Mouse (Mus musculus) B cell, adult 2 months (primary cell): ENCODE measurements around the gene Moap1.

Source experiments
- DNase-seq, 2 experiments: peaks; one replicate each; pipeline ENCODE4 v3.0.0; 2022

Moap1 gene

DNA sequence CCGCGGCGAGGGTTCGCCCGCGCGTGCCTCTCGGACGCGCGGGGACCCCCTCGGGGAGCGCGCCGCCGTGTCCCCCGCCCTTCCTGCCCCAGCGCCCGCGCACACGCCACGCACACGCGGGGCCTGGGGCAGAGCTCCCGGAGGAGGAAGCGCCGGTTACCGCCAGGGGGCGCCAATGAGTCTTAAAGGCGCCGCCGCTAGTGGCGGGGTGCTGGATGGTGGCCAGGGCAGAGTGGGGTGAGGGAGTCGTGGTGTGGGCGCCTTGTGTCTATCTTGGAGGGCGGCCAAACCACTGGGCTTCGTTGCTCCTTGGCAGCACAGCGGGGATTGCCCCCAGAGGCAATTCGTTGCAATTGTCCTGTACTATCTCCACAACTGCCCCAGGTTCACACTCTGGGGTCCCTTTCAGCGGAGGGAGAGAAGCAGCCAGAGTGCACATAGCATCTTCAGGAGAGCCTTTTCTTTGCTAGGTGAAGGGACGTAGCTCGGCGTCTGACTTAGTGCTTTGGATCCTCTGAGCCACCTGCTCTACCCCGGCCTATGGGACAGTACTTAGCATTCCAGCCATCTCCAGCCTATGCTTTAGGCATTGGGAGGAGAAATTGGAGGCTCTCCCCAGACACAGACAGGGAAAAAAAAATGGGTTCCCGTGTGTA, 38.1 kb downstream of the Moap1 start:
- DNase-seq: peak; percentile 95 to 96

GRCm38 (mm10) chr12:102704457-102705198, 38.8 kb downstream of the Moap1 start, which contains the start of gene Itpk1:
Itpk1 (minus strand) TSS chr12:102704930.
- peak; percentile 51 to 58 for DNase-seq

DNA sequence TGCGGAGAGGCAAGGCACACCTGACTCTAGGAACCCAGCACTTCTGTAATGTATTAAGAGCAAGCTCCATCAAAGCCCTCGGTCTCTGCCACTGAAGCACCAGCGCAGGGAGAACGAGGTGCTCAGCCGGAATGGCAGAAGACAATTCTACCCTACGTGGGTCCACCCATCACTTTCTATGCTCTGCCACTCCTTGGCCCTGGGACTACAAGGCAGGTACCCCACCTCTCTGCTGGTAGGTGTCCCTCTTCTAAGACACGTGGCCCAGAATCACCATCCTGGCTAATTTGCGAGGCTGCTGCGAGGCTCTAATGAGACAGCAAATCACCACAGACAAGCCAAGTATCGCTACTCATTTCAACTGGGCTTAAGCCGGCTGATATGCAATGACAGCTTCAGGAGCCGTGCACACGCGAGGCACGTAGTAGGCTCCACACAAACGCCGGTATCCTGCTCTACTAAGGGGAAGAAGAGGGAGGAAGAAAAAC, 39.5 kb downstream of the Moap1 start:
- DNase-seq: peak; percentile 26 to 35

- DNase-seq: peak in 1 of 2 experiments; percentile 22
These were observed 40.0 kb downstream of the Moap1 start for GRCm38 (mm10) chr12:102703441-102703840.

GRCm38 (mm10) chr12:102703111-102703412, 40.4 kb downstream of the Moap1 start:
- no peak for DNase-seq

GRCm38 (mm10) chr12:102702356-102703110, 40.9 kb downstream of the Moap1 start:
- peak; percentile 90 to 94 for DNase-seq

GRCm38 (mm10) chr12:102701691-102702207, 41.7 kb downstream of the Moap1 start:
- no peak for DNase-seq

DNA sequence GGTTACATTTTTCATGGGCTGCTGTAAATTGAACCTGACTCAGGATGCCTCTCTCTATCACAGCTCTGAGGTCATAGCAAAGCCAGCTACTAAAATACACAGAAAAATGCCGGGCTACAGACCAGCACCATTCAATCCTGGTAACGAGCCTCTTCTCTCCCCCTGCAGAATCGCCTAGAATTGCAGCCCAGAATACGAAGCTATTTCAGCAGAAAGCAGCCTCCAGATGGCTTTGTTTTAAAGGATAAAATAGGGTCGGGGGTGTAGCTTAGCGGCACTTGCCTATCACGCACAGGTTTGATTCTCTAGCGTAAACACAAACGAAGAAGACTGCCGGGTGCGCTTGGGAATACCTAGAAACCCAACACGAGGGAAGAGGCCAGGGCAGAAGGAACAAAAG, 43.0 kb downstream of the Moap1 start:
- no peak for DNase-seq

GRCm38 (mm10) chr12:102699156-102699555, 44.3 kb downstream of the Moap1 start:
- no peak for DNase-seq

- DNase-seq: no peak
These were observed 45.3 kb downstream of the Moap1 start for GRCm38 (mm10) chr12:102698089-102698684.

GRCm38 (mm10) chr12:102697381-102697780, 46.1 kb downstream of the Moap1 start:
- no peak for DNase-seq

DNA sequence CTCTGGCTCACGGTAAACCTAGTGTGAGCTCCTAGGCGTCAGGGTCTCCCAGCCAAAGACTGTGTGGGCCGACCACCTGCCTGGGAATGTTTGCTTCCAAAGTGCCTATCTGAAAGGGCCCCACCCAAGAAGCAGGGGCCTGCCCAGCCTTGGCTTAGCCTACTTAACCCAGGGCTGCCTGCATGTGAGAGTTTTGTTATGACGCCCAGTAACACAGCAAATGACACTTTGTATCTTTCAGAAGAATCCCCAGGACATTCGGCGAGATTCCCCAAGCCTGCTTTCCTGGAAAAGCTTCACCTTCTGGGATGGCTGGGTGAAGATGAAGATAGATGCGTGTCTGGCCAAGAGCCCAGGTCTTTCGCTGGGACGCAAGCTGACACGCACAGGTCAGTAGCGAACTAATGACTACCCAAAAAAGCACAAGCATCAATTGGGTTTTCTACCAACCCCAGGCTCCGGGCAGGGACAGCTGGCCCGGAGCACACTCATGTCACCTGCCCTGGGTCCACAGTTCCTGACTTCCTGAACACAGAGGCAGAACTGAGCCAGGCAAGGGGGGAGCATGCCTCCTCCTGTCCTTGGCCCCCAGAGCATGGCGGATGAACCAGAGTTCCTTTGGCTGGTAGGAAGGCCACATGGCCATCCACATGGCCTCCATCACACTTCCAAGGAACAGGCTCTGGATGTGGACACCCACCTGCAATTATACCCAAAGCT, 46.7 kb downstream of the Moap1 start:
- DNase-seq: no peak

DNA sequence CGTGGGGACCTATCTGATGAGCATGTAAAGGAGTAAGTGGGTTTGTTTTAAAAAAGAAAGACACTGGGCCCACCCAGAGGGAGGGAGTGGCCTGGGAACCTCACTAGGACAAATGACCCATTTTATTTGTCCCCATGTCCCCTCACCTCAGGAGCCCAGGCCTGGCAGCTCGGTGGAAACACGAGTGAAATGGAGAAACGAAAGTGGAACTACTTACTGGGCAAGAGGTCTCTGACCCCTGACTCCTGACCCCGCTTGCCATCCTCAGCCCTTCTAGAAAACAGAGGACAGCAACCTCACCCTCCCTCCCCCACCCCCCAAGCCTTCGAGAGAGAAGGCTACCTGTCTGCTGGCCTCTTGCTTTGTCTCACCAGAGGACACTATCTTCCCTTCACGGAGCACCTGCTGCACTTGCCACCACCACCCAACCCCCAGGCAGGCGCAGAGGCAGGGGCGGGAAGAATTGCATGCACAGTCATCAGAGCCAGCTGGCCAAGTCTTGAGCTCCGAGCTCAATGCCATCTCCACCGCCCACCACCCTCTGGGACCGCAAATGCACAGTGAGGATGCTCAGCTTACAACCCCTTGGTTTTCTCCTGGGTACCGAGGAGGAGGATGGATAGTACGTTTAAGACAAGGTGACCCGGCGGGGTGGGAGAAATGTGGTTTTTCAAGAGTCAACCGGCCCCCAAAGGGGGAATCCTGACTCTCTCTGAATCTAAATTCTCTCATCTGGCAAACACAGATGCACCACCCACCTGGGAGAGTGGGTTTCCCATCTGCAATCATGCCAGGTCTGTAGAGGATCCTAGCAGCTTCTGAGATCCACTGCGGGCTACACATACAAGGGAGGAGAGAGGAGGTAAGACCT, 47.9 kb downstream of the Moap1 start:
- DNase-seq: no peak
